Mouse (Mus musculus) CH12.LX (cell line): ENCODE measurements around the gene Prr18.
"Not testable (repeated sequence)": the region's sequence is repeated elsewhere in the genome, so short reads cannot be mapped to it uniquely, and the experiment has no call there.

Experiments used
- BHLHE40 ChIP-seq: IDR thresholded peaks from 2 replicates; pipeline ENCODE4 v1.6.1; 2011; ENCODE audit warnings: mild to moderate bottlenecking, low read depth, low read length, improper control_type of control experiment
- CTCF ChIP-seq, 2 experiments: IDR thresholded peaks in 1 of 2; conservative IDR thresholded peaks in 1 of 2; 2 replicates each; pipeline ENCODE4 v1.5.1; 2011 to 2012; ENCODE audit warnings: low read depth in 2 of 2, low read length in 2 of 2, improper control_type of control experiment in 1 of 2, inconsistent platforms in 1 of 2, mild to moderate bottlenecking in 1 of 2, moderate library complexity in 1 of 2
- GABPA ChIP-seq: IDR thresholded peaks from 2 replicates; pipeline ENCODE4 v1.6.1; 2012; ENCODE audit warnings: low read depth, low read length, improper control_type of control experiment, inconsistent platforms; ENCODE audit not compliant: insufficient replicate concordance
- MAFK ChIP-seq: IDR thresholded peaks from 2 replicates; pipeline ENCODE4 v1.6.1; 2011; ENCODE audit warnings: low read length, improper control_type of control experiment; ENCODE audit not compliant: insufficient replicate concordance
- MAZ ChIP-seq: IDR thresholded peaks from 2 replicates; pipeline ENCODE4 v1.6.1; 2012; ENCODE audit warnings: low read depth, mild to moderate bottlenecking, inconsistent platforms, low read length, improper control_type of control experiment, moderate library complexity
- MEF2A ChIP-seq: IDR thresholded peaks from 2 replicates; pipeline ENCODE4 v1.6.1; 2014; ENCODE audit warnings: low read depth, mild to moderate bottlenecking, inconsistent platforms, low read length, improper control_type of control experiment, borderline replicate concordance
- MXI1 ChIP-seq: IDR thresholded peaks from 2 replicates; pipeline ENCODE4 v1.6.1; 2011; ENCODE audit warnings: mild to moderate bottlenecking, low read depth, low read length, improper control_type of control experiment
- PAX5 ChIP-seq: IDR thresholded peaks from 2 replicates; pipeline ENCODE4 v1.6.1; 2012; ENCODE audit warnings: low read length, inconsistent platforms, mixed read lengths
- TCF12 ChIP-seq: IDR thresholded peaks from 2 replicates; pipeline ENCODE4 v1.6.1; 2014; ENCODE audit warnings: low read depth, mild to moderate bottlenecking, inconsistent platforms, low read length, improper control_type of control experiment
- USF2 ChIP-seq: conservative IDR thresholded peaks from 2 replicates; pipeline ENCODE4 v1.6.1; 2011; ENCODE audit warnings: low read depth, low read length, improper control_type of control experiment

DNA sequence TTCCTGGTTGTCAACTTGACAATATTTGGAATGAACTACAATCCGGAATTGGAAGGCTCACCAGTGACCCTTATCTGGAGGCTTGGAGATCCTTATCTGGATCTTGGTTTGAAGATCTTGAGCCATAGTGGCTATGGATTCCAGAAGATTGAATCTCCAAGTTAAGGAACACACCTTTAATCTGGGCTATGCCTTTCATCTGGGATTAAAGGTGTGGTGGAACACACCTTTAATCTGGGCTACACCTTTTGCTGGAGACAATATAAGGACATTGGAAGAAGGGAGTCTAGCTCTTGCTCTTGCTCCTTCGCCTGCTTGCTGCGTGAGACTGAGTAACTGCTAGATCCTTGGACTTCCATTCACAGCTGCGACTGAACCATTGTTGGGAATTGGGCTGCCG, at the start of gene Prr18:
- TF ChIP-seq MXI1; MAZ; CTCF (conservative IDR thresholded peaks at IDR 0.05 in 1 of 2, IDR thresholded peaks at IDR 0.05 in 1 of 2; ENCODE audit: low read depth in 2 of 2, low read length in 2 of 2); GABPA; BHLHE40; USF2; MEF2A; TCF12; MAFK; PAX5: not testable (repeated sequence)
